Mouse (Mus musculus) CH12.LX (cell line): ENCODE measurements around the gene Tmem191c.

Source experiments
- CTCF ChIP-seq, 2 experiments: IDR thresholded peaks in 1 of 2; conservative IDR thresholded peaks in 1 of 2; 2 replicates each; pipeline ENCODE4 v1.5.1; 2011 to 2012; ENCODE audit warnings: low read depth in 2 of 2, low read length in 2 of 2, improper control_type of control experiment in 1 of 2, inconsistent platforms in 1 of 2, mild to moderate bottlenecking in 1 of 2, moderate library complexity in 1 of 2
- ETS1 ChIP-seq: conservative IDR thresholded peaks from 2 replicates; pipeline ENCODE4 v1.6.1; 2012; ENCODE audit warnings: low read depth, mild to moderate bottlenecking, inconsistent platforms, low read length, improper control_type of control experiment, moderate library complexity
- JUND ChIP-seq: conservative IDR thresholded peaks from 2 replicates; pipeline ENCODE4 v1.6.1; 2011; ENCODE audit warnings: low read depth, low read length, improper control_type of control experiment
- POLR2A ChIP-seq: IDR thresholded peaks from 2 replicates; pipeline ENCODE4 v1.6.1; 2011; ENCODE audit warnings: low read depth, mild to moderate bottlenecking, improper control_type of control experiment, low read length
- USF1 ChIP-seq: IDR thresholded peaks from 2 replicates; pipeline ENCODE4 v1.6.1; 2014; ENCODE audit warnings: low read depth, mild to moderate bottlenecking, inconsistent platforms, low read length, improper control_type of control experiment

DNA sequence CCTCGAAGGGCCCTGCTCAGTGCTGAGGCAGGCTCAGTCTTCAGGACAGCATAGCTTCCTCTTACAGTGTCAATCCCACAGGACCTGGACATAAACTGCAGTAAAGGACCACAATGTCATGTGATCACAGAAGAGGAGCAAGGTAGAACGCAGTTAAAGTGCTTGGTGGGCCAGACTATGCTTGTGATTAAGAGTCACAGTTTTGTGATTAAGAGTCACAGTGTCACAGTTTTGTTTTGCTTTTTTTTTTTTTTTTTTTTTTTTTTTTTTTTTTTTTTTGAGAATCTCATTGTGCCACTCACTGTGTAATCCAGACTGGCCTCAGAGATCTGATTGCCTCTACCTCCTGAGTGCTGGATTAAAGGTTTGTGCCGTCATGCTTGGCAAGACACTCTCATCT, 9.8 kb upstream of the Tmem191c start:
- no peak for TF ChIP-seq CTCF (conservative IDR thresholded peaks at IDR 0.05 in 1 of 2, IDR thresholded peaks at IDR 0.05 in 1 of 2; ENCODE audit: low read depth in 2 of 2, low read length in 2 of 2)
- no peak for TF ChIP-seq ETS1
- no peak for TF ChIP-seq USF1
- no peak for TF ChIP-seq JUND
- TF ChIP-seq POLR2A: no peak
